Mouse (Mus musculus): ENCODE results near the gene Cep128. TPM values are rescaled to one million over a fixed set of nuclear protein-coding genes. Genes with fewer than 3 reads are reported as not detected.

Cep128 gene
- polyA plus RNA-seq, 1 experiment from 2014 or later = 9.6 TPM

GRCm38 (mm10) chr12:91176808-91177526, 207.2 kb downstream of the Cep128 start:
- Histone ChIP-seq H3K36me3 (ENCODE audit: control insufficient read depth, insufficient read depth, low read length) (no peaks in the 10 kb centered on the region), H3K4me3 (replicated peaks; ENCODE audit: low read length) (no peak overlapping the region), H3K9ac (ENCODE audit: low read length) (no peak overlapping the region), H3K9me3 (replicated peaks; ENCODE audit: control insufficient read depth, low read length) (no peaks in the 10 kb centered on the region), H3K4me2 (ENCODE audit: low read depth, low read length) (no peak overlapping the region), H3K27me3 (ENCODE audit: control insufficient read depth, insufficient read depth, low read length) (no peaks in the 10 kb centered on the region), H3K27ac (ENCODE audit: low read length) (no peak overlapping the region), H3K4me1 (ENCODE audit: control insufficient read depth, insufficient read depth, low read length) (no peaks in the 10 kb centered on the region)
- no peak for ATAC-seq (ENCODE audit: insufficient read depth, low FRiP score)
- 55% methylated on average over 5 of the region's 5 CpGs for WGBS

- H3K9me3 ChIP-seq (replicated peaks; ENCODE audit: control insufficient read depth, low read length) = no peaks in the 10 kb centered on the region
- H3K4me2 ChIP-seq (ENCODE audit: low read depth, low read length) = no peak overlapping the region
- H3K9ac ChIP-seq (ENCODE audit: low read length) = no peak overlapping the region
- no peak overlapping the region for H3K27ac ChIP-seq (ENCODE audit: low read length)
- no peaks in the 10 kb centered on the region for H3K36me3 ChIP-seq (ENCODE audit: control insufficient read depth, insufficient read depth, low read length)
- no peaks in the 10 kb centered on the region for H3K27me3 ChIP-seq (ENCODE audit: control insufficient read depth, insufficient read depth, low read length)
- H3K4me3 ChIP-seq (replicated peaks; ENCODE audit: low read length) = no peak overlapping the region
- ATAC-seq (ENCODE audit: insufficient read depth, low FRiP score) = no peak
- no peaks in the 10 kb centered on the region for H3K4me1 ChIP-seq (ENCODE audit: control insufficient read depth, insufficient read depth, low read length)
- 59% methylated on average over 3 of the region's 3 CpGs for WGBS
These were observed 212.6 kb downstream of the Cep128 start for GRCm38 (mm10) chr12:91171613-91172012.

- H3K9ac ChIP-seq (ENCODE audit: low read length) = no peak overlapping the region
- H3K4me1 ChIP-seq (ENCODE audit: control insufficient read depth, insufficient read depth, low read length) = no peaks in the 10 kb centered on the region
- no peak overlapping the region for H3K4me3 ChIP-seq (replicated peaks; ENCODE audit: low read length)
- no peaks in the 10 kb centered on the region for H3K36me3 ChIP-seq (ENCODE audit: control insufficient read depth, insufficient read depth, low read length)
- no peak for ATAC-seq (ENCODE audit: insufficient read depth, low FRiP score)
- no peak overlapping the region for H3K27ac ChIP-seq (ENCODE audit: low read length)
- no peaks in the 10 kb centered on the region for H3K27me3 ChIP-seq (ENCODE audit: control insufficient read depth, insufficient read depth, low read length)
- WGBS = 69% methylated on average over 6 of the region's 6 CpGs
- no peaks in the 10 kb centered on the region for H3K9me3 ChIP-seq (replicated peaks; ENCODE audit: control insufficient read depth, low read length)
- no peak overlapping the region for H3K4me2 ChIP-seq (ENCODE audit: low read depth, low read length)
These were observed 223.0 kb downstream of the Cep128 start for GRCm38 (mm10) chr12:91161015-91161730.

- Histone ChIP-seq H3K4me1 (ENCODE audit: control insufficient read depth, insufficient read depth, low read length) (no peaks in the 10 kb centered on the region), H3K4me2 (ENCODE audit: low read depth, low read length) (no peak overlapping the region), H3K27me3 (ENCODE audit: control insufficient read depth, insufficient read depth, low read length) (no peaks in the 10 kb centered on the region), H3K9ac (ENCODE audit: low read length) (no peak overlapping the region), H3K36me3 (ENCODE audit: control insufficient read depth, insufficient read depth, low read length) (no peaks in the 10 kb centered on the region), H3K27ac (ENCODE audit: low read length) (no peak overlapping the region), H3K4me3 (replicated peaks; ENCODE audit: low read length) (no peak overlapping the region), H3K9me3 (replicated peaks; ENCODE audit: control insufficient read depth, low read length) (no peaks in the 10 kb centered on the region)
- ATAC-seq (ENCODE audit: insufficient read depth, low FRiP score) = no peak
- 41% methylated on average over 2 of the region's 2 CpGs for WGBS
These were observed 225.7 kb downstream of the Cep128 start for GRCm38 (mm10) chr12:91158481-91158880.

- H3K4me2 ChIP-seq (ENCODE audit: low read depth, low read length) = no peak overlapping the region
- WGBS = 74% methylated on average over 7 of the region's 7 CpGs
- H3K4me3 ChIP-seq (replicated peaks; ENCODE audit: low read length) = no peak overlapping the region
- no peaks in the 10 kb centered on the region for H3K9me3 ChIP-seq (replicated peaks; ENCODE audit: control insufficient read depth, low read length)
- no peak overlapping the region for H3K27ac ChIP-seq (ENCODE audit: low read length)
- H3K4me1 ChIP-seq (ENCODE audit: control insufficient read depth, insufficient read depth, low read length) = no peaks in the 10 kb centered on the region
- ATAC-seq (ENCODE audit: insufficient read depth, low FRiP score) = no peak
- no peaks in the 10 kb centered on the region for H3K27me3 ChIP-seq (ENCODE audit: control insufficient read depth, insufficient read depth, low read length)
- H3K9ac ChIP-seq (ENCODE audit: low read length) = no peak overlapping the region
- no peaks in the 10 kb centered on the region for H3K36me3 ChIP-seq (ENCODE audit: control insufficient read depth, insufficient read depth, low read length)
These were observed 230.2 kb downstream of the Cep128 start for GRCm38 (mm10) chr12:91154052-91154451.

- Histone ChIP-seq H3K27ac (ENCODE audit: low read length) (no peak overlapping the region), H3K4me1 (ENCODE audit: control insufficient read depth, insufficient read depth, low read length) (no peaks in the 10 kb centered on the region), H3K4me3 (replicated peaks; ENCODE audit: low read length) (no peak overlapping the region), H3K9ac (ENCODE audit: low read length) (no peak overlapping the region), H3K36me3 (ENCODE audit: control insufficient read depth, insufficient read depth, low read length) (no peaks in the 10 kb centered on the region), H3K9me3 (replicated peaks; ENCODE audit: control insufficient read depth, low read length) (no peaks in the 10 kb centered on the region), H3K27me3 (ENCODE audit: control insufficient read depth, insufficient read depth, low read length) (no peaks in the 10 kb centered on the region), H3K4me2 (ENCODE audit: low read depth, low read length) (no peak overlapping the region)
- 85% methylated on average over 3 of the region's 3 CpGs for WGBS
- ATAC-seq (ENCODE audit: insufficient read depth, low FRiP score) = no peak
These were observed 235.1 kb downstream of the Cep128 start for GRCm38 (mm10) chr12:91149152-91149551.

GRCm38 (mm10) chr12:91134740-91135517, 249.3 kb downstream of the Cep128 start:
- no peaks in the 10 kb centered on the region for H3K36me3 ChIP-seq (ENCODE audit: control insufficient read depth, insufficient read depth, low read length)
- H3K4me1 ChIP-seq (ENCODE audit: control insufficient read depth, insufficient read depth, low read length) = no peaks in the 10 kb centered on the region
- no peak for ATAC-seq (ENCODE audit: insufficient read depth, low FRiP score)
- H3K9ac ChIP-seq (ENCODE audit: low read length) = no peak overlapping the region
- no peaks in the 10 kb centered on the region for H3K27me3 ChIP-seq (ENCODE audit: control insufficient read depth, insufficient read depth, low read length)
- no peak overlapping the region for H3K4me2 ChIP-seq (ENCODE audit: low read depth, low read length)
- 82% methylated on average over 8 of the region's 8 CpGs for WGBS
- no peaks in the 10 kb centered on the region for H3K9me3 ChIP-seq (replicated peaks; ENCODE audit: control insufficient read depth, low read length)
- H3K27ac ChIP-seq (ENCODE audit: low read length) = no peak overlapping the region
- no peak overlapping the region for H3K4me3 ChIP-seq (replicated peaks; ENCODE audit: low read length)

- H3K4me2 ChIP-seq (ENCODE audit: low read depth, low read length) = no peak overlapping the region
- 57% methylated on average over 3 of the region's 3 CpGs for WGBS
- no peak overlapping the region for H3K4me3 ChIP-seq (replicated peaks; ENCODE audit: low read length)
- no peak for ATAC-seq (ENCODE audit: insufficient read depth, low FRiP score)
- H3K27ac ChIP-seq (ENCODE audit: low read length) = no peak overlapping the region
- no peaks in the 10 kb centered on the region for H3K4me1 ChIP-seq (ENCODE audit: control insufficient read depth, insufficient read depth, low read length)
- no peak overlapping the region for H3K9ac ChIP-seq (ENCODE audit: low read length)
- no peaks in the 10 kb centered on the region for H3K9me3 ChIP-seq (replicated peaks; ENCODE audit: control insufficient read depth, low read length)
- no peaks in the 10 kb centered on the region for H3K27me3 ChIP-seq (ENCODE audit: control insufficient read depth, insufficient read depth, low read length)
- no peaks in the 10 kb centered on the region for H3K36me3 ChIP-seq (ENCODE audit: control insufficient read depth, insufficient read depth, low read length)
These were observed 269.2 kb downstream of the Cep128 start for GRCm38 (mm10) chr12:91115054-91115453.

GRCm38 (mm10) chr12:91103316-91103715, 280.9 kb downstream of the Cep128 start:
- no peak overlapping the region for H3K4me2 ChIP-seq (ENCODE audit: low read depth, low read length)
- 84% methylated on average over 4 of the region's 4 CpGs for WGBS
- H3K9ac ChIP-seq (ENCODE audit: low read length) = no peak overlapping the region
- no peaks in the 10 kb centered on the region for H3K27me3 ChIP-seq (ENCODE audit: control insufficient read depth, insufficient read depth, low read length)
- ATAC-seq (ENCODE audit: insufficient read depth, low FRiP score) = no peak
- no peak overlapping the region for H3K4me3 ChIP-seq (replicated peaks; ENCODE audit: low read length)
- H3K9me3 ChIP-seq (replicated peaks; ENCODE audit: control insufficient read depth, low read length) = no peaks in the 10 kb centered on the region
- H3K36me3 ChIP-seq (ENCODE audit: control insufficient read depth, insufficient read depth, low read length) = no peaks in the 10 kb centered on the region
- H3K4me1 ChIP-seq (ENCODE audit: control insufficient read depth, insufficient read depth, low read length) = no peaks in the 10 kb centered on the region
- H3K27ac ChIP-seq (ENCODE audit: low read length) = no peak overlapping the region
